Mouse (Mus musculus): ENCODE measurements around the gene Slc38a3.

Slc38a3 gene

DNA sequence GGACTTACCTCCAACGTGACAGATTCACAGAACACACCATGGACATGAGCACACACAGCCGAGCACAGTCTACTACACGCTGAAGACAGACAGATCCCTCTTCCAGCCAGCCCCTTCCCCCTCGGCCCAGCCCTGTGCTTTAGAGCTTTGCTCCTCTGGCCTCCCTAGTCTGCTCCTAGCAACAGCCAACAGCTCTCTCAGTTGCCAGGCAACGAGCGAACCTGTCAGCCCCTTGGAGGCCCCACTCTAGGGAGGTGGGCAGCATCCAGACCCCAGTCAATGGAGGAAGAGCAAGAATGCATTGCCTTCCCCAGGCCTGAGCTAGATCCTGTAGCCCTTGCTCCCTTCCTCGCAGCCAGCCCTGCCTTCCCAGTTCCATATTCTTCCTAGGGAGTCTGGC is 32.3 kb downstream of the Slc38a3 start:
- no peak for DNase-seq (ENCODE audit: low read depth in 2 of 2, low spot score in 2 of 2)

DNA sequence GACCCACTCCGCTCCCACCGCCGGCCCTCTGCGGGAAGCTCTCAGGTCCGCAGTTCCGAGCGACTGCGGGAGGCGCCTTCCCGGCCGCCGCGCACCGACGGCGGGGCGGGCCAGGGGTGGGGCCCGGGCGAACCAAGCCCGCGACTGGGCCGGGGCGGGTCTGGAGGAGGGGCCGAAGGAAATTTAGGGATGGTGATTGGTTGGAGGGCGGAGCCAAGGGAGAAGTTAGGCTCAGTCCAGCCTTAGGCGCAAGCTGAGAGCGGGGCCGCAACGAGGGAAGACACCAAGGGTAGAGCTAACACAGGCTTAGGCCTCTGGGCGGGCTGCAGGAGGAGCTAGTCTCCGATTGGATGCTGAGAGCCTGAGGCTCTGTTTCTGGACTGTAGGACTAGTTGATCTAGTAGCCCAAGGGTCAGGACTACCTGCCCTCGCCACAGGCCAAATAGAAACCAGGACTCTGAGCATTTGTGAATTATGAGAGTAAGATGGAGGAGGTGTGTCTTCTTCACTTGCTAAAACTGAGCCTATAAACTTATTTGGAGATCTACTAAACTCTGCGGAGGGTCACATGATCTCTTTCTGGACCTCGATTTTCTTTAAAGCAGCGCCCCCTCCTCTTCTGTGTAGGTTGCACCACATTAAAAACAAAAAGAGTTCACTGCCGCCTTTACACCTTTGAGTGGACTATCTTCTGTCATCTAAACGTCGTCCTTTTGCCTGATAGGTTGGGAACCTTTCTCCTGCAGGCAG is 33.9 kb downstream of the Slc38a3 start, which contains the start of gene Gnai2:
TSS of gene Gnai2 (minus strand) at position 89 of the 750 bp plus-strand sequence.
- peak; percentile 87 to 92 for DNase-seq (ENCODE audit: low read depth in 2 of 2, low spot score in 2 of 2)

DNA sequence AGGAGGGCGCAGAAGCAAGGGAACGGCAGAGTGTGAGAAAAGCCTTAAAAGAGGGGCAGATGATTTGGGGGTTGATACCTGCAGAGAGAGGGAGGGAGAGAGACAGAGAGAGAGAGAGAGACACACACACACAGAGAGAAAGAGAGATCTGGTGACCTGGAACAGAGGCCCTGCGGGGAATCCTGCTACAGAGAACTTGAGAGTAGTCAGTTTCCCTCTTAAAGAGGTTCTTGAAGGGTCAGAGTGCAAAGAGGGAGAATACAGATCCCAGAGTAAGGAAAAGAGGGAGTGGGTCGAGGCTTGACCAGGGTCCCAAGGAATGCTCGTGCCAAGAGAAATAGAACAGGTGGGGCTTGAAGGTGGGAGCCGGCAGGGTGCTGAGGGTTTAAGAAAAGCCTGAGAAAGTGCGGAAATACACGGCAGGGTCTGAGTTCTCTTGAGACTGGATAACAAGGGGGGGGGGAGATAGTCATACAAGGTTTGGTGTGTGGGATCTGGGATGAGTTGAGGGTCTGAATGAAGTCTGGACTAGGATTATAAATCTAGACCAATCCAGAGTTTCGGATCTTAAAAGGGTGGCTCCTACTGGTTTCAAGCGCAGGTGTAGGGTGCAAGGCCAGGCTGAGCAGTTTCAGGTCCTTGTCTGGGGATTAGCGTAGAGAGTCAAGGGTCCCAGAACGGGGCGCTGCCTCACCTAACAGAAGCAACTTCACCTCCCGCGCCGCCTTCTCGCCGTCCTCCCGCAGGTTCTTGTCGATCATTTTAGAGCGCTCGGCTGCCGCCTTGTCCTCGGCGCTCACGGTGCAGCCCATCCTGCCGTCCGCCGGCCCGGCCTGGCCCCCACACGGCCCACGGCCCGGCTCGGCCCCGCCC is 34.7 kb downstream of the Slc38a3 start:
- DNase-seq (ENCODE audit: low read depth in 2 of 2, low spot score in 2 of 2): no peak

DNA sequence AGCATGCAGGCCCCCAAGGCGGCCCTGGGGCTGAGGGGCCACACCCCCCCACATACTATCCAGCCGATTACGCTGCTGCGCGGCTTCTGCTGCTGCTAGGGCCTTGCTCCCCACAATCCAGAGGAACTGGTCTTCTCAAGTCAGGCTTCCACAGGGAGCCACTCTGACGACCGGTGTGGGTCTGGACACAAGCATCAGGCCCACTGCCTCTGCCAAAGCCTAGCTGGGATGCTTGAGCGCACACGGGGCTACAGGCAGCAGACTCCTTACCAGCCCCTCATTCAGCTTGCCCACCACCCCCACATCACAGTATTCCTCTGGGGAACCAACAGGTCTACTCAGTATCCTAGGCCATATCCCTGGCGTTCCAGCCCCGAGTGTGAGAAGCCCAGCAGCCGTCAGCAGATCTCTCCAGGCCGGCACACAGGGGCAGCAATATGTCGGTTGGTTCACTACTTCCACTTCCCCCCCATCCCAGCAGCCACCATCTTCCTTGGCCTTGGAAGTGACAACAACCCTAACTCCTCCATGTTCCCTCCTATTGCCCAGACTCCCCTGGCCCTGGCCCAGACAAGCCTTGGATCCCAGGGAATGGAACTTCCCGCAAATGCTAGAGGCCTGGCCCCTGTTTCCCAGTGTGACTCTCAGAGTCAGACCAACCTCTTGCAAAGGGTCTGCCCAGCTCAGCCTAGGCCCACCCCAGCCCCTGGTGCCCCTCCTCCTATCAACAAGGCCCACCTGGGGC is 35.5 kb downstream of the Slc38a3 start:
- DNase-seq (ENCODE audit: low read depth in 2 of 2, low spot score in 2 of 2): no peak

DNA sequence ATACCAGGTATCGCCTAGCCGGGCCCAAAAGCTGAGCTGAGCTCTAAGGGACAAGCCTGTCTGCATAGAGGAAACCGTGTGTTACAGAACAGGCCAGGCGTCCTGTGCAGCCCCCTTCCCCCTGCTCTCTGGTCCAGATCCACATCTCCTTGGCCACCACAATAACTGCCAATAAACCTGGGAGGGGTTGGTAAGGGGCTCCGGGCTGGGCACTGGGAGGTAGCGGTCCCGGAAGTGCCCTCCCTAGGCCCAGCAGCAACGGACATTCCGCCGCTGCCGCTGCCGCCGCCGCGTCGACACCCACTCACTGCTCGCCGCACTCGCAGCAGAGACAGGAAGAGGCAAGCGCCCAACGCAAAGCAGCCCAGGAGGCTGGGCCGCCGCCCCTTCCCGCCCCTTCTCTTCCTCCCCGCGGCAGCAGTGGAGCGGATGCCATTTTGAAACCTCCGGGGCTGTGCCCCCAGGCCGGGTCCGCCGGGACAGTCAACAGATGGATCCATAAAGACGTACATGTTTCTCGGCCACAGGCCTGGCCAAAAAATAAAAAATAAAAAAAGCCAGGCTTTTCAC is 36.2 kb downstream of the Slc38a3 start:
- DNase-seq (ENCODE audit: low read depth in 2 of 2, low spot score in 2 of 2): peak; percentile 75 to 83

DNA sequence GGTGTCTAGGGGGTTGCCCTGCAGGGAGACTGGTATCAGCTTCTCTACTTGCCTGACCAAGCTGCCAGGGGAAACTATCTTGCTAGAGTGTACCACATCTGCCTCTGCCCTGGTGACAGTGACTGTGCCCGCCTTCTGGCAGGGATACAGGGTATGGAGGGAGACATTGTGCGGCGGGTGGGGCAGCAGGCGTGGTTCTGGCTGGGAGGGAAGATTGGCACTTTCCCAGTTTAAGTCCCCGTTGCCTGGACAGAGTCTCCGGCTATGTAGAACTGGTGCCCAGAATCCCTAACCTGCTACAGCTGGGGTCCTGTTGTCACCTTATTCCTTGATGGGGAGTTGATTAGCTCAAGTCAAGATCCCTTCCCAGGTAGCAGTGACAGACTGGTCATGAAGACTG is 36.9 kb downstream of the Slc38a3 start:
- no peak for DNase-seq (ENCODE audit: low read depth in 2 of 2, low spot score in 2 of 2)

DNA sequence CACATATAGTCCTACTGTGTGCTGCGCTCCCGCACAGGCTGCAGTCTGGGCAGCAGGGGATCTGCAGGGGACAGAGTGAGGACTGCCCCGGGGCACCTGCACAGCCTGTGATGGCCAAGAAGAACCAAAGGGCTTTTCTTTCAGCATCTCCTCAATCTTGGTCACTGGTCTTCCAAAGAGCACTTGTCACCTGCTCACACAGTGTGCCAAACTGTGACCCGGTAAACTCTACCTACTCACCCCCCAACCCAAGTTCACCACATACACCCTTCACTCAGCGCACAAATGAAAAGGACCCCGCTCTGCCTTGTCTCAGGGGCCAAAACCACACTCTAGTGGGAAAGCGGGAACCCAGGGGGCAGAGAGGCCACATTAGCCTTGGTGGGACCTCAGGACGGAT is 37.5 kb downstream of the Slc38a3 start:
- no peak for DNase-seq (ENCODE audit: low read depth in 2 of 2, low spot score in 2 of 2)

DNA sequence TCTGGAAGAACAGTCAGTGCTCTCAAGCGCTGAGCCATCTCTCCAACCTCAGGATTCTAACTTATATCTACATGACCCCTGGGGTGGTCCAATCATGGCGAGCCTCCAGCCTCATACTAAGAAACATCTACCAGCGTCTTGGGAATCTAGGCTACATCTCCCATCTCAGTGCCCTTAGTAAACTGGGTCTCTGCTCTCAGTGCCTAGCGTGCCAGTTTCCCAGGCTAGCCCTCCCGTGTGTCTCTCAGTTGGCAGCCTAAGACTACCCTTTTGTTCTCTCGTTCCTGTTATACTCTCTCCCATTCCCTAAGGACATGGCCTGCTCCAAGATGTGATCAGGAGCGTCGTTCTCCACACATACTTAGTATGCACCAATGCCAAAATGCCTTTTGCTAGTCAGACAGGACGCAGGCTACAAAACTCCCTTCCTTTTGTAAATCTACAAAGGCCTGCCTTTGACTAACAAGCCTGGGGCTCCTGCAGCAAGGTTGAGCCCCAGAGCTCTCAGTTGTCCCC is 38.0 kb downstream of the Slc38a3 start:
- no peak for DNase-seq (ENCODE audit: low read depth in 2 of 2, low spot score in 2 of 2)

DNA sequence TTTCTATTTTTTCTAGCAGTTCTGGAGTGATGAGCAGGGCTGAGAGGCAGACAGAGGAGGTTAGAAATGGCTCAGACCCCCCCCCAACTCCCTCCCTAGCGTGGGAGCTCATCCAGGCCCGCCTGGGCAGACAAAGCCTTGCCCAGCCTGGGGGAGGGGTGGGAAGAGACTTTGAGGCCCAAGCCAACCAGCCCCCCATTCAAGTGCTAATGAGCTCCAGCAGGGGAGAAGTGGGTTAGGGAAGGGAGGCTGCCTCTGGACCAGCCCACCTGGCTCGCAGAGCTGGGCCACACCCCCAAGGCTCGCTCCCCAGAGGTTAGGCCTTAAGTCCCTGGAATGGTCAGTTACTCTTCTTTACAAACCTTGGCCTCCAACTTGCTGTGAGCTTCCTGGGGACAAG is 38.8 kb downstream of the Slc38a3 start:
- DNase-seq (ENCODE audit: low read depth in 2 of 2, low spot score in 2 of 2): no peak

DNA sequence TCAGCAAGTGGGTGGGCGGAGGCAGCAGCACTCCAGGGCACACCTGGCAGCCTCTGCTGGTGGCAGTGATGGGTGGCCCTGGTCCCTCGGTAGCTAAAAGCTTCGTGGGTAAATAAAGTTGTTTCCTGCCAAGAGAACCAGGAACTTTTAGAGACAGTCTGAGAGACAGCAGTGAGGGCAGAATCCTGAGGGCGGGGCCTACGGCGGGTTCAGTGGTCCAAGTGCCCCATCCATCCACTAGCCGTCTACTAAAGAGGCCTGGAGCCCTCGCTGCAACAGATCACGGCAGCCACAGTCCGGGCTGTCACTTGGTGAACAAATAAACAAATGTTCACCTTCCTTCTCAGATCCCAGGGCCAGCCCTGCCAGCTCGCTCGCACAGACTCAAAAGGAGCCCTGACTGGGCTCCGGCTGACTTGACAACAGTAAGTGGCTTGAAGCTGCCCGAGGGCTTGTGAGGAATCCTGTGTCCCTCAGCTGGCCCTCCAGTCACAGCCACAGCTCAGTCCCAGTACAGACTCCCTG is 39.4 kb downstream of the Slc38a3 start:
- peak in 1 of 2 experiments; percentile 33 for DNase-seq (ENCODE audit: low read depth in 2 of 2, low spot score in 2 of 2)

DNA sequence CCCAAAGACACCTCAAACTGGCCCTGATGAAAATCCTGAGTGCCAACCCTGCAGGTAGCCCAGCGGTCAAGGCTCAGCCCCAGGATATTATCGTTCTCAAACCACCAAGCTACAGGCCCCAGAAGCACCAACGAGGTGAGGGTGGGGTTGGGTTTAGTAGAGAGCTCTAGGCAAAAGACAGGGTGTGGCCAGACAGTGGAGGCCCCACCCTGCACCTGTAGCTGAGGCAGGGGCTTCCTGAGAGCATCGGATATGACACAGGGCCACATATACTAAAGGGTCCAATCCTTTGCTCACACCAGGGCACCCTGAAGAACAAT is 40.0 kb downstream of the Slc38a3 start:
- no peak for DNase-seq (ENCODE audit: low read depth in 2 of 2, low spot score in 2 of 2)

DNA sequence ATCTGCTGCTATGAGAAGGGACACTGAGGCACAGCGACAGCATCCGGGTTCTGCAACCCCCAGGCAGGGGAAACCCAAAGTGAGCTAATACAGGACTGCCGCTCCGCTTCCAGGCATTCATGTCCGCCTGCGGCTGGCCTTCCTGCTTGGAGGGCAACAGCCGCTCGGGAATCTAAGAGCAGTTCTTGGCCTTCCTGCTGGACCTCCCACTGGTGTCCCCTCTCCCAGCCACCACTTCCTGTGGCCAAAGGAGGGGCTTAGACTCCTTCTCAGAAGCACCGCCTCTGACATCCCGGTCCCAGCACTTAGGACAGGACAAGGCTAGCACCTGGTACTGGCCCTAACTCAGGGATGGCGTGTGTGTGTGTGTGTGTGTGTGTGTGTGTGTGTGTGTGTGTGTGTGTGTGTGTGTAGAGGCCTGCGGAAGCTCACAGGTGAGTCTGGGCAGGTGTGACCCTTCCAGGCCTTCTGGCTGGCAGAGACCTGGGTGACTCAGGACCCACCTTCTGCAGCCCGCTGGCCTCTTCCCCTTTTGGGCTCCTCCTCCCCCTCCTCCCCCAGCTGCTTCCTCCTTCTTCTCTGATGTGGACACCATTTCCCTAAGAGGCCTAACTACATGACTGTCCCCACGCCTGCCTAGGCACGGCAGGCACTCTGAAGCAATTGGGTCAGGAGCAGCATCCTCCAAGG is 40.5 kb downstream of the Slc38a3 start:
- DNase-seq (ENCODE audit: low read depth in 2 of 2, low spot score in 2 of 2): no peak

DNA sequence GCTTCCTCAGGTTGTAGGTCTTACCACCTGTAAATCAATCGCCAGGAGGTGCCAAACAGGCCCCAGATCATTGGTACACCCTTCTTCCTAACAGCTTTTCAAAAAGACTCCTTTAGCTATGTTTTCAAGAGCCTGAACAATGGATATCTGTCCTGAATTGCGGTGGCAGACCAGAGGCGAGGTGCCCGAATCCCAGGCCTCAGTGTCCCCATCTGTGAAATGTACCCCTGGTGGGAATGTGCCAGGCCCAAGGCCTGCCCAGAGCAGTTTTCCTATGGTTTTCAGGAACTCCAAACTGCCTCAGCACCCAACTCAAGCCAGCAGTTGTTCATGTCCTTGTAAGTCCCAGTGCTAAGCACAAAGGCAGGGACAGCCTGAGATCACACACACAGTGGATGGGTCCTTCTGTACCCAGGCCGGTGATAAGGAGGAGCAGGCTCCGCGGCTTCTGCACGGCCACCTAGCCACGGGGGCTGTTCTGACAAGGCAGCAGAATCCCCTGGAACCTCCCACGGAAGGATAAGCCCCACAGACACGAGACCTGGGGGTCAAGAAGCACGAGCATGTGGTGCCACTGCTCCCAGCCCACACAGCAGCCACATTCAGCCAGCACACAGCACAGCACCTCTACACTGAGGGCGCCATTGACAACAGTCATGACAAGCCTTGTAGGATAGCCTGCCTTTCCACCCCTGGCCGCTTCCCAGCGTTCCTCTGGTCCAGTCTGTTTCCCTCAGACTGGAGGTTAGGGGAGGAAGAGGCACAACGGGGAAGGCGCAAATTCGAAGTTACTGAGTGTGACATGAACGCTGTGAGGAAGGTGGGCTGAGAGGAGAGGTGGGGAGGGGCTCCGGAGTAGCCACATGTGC is 41.7 kb downstream of the Slc38a3 start:
- DNase-seq (ENCODE audit: low read depth in 2 of 2, low spot score in 2 of 2): no peak

DNA sequence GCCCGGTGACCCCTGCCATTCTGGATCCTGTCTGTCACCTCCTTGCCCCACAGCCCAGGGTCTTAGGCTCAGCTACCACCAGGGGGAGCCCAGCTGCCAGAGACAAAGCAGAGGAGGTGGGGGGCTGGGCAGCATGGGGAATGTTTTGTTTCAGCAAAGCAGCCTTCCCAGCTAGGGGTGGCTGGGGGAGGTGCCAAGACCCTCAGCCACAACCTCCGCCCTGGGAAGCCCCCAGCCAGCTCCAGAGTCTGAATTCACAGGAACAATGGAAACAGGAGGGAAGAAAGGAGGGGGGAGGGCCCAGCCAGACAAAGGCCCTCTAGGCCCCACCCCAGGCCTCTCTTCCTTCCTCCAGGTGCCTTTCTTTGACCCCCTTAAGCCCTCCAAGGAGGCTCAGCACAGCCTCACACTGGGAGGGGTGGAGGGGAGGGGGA is 42.5 kb downstream of the Slc38a3 start:
- peak; percentile 79 to 88 for DNase-seq (ENCODE audit: low read depth in 2 of 2, low spot score in 2 of 2)

DNA sequence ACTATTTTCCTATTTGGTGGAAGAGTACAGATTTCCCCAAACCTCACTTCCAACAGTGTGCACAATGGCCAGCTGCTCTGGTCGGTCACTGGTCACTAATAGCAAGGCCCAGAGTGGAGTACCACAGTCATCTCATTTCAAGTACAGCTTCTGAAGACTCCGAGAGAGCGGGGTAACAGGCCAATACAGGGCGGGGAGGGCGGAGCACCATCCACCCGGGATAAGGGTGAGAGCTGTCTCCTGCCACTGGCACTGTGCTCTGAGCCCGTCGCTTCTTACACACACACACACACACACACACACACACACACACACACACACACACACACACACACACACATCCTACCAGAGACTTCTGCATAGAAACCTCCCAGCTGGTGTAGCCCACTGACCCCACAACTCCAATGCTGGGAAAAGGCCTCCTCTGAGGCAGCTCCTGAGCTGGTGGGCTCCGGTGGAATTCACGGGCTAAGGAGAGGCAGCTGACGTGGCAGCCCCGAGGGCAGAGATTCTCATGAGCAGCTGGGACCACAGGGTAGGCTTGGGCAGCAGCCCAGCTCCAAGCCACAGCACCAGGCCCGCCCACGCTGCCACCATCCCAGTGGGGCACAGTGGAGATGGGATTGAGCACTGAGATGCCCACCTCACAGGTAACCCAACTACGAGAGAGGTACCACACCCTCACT is 43.0 kb downstream of the Slc38a3 start:
- DNase-seq (ENCODE audit: low read depth in 2 of 2, low spot score in 2 of 2): no peak

DNA sequence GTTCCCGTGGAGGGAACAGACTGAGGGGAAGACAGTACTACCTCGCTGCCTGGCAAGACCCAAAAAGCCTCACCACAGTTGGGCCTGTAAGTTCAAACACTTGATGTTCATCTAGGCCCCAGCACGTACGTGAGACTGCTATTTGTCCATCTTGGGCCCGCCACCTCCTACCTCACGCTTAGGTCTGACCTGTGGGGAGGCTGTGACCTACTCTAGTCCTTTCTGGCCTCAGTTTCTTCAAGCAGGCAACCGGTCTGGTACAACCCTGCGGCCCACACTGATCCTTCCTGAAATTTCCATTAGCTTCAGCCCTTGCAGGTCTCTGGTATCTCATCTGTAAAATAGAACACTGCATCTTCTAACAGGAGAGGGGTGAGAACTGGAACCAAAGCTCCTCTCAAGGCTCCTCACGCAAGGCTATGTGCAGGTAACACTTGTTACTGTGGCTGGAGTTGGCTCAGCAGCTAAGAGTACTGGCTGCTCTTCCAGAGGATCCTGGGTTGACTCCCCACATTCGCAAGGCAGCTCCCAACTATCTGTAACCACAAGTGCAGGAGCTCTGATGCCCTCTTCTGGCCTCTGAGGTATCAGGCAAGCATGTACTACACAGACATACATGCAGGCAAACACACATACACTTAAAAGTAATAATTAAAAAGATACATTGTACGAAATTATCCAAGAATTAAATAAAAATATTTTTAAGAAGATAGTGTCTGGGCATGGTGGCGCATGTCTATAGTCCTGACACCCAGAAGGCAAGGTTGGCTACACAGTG is 43.8 kb downstream of the Slc38a3 start:
- DNase-seq (ENCODE audit: low read depth in 2 of 2, low spot score in 2 of 2): no peak

DNA sequence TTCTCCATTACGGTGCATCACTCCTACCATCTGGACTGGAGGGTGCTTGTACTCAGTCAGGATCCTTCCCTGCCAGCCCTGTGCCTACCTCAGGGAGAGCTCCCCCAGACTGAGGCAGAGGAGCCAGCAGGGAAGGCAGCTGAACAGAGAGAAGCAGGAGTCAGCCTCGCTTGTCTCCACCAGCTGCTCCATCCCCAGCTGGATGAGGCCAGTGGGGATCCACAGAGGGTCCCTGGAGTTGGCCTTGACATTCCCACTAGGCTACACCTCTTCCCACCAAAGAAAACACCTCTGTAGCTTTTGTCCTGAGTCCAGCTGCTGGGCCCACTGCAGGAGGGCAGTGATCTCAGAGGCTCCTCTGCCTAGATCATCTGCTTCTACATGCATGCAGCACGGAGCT is 44.4 kb downstream of the Slc38a3 start:
- DNase-seq (ENCODE audit: low read depth in 2 of 2, low spot score in 2 of 2): no peak

DNA sequence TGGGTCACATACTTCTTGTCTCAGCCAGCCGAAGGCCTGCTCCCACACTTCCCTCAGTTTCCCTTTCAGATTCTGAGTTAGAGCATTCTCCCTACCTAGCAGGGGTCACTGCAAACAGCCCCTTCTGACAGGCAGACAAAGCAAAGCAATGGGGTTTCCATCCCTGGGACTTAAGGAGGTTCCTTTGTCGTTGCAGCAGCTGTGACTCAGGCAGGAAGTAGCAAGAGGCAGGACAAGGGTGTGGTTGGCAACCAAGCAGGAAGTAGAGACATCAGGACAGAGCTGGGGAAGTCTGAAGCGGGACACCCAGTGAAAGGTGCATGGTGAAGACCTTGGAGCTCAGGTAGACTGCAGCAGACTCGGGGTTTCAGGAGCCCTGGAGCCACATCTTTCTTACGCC is 44.8 kb downstream of the Slc38a3 start:
- DNase-seq (ENCODE audit: low read depth in 2 of 2, low spot score in 2 of 2): peak; percentile 35 to 42
